Mouse (Mus musculus): ENCODE results near the gene Atp6v1a.

Gene Atp6v1a

GRCm38 (mm10) chr16:44061341-44061740 is 78.2 kb downstream of the Atp6v1a start:
- no peak for DNase-seq (ENCODE audit: low read depth, low spot score)

GRCm38 (mm10) chr16:44060604-44061286 is 78.8 kb downstream of the Atp6v1a start:
- no peak for DNase-seq (ENCODE audit: low read depth, low spot score)

DNA sequence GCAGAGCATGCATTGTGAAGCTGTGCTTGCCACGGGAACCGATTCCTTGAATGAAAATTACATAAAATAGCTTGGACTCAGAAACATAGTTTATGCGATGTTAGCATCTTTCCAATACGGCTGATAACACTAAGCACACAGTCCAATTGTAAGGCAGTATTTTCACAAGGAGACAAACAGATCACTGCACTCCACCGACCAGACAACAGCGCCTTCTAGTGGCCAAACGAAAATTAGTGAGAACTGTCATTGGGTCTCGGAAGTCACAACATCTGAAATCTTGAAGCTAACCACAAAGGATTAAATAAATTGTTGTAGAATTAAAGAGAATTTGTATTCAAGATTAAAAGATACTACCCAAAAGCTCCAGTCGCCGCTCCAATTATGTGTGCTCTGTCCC is 80.8 kb downstream of the Atp6v1a start:
- DNase-seq (ENCODE audit: low read depth, low spot score) = no peak

DNA sequence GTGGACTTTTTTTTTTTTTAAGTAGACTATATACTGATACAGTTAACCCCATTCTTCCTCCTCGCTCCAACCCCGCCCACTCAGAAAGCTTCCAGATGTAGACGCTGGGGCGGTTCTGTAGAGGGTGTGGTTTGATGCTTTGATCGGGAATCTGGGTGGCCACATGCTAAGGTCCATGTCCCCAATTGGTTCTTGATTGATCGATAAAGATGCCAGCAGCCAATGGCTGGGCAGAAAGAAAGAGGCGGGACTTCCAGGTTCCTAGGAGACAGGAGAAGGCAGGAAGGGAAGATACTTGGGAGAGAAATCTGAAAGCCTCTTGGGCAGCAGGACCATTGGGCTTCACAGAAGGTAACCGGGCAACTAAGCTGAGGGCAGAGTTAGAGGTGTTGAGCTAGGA is 83.7 kb downstream of the Atp6v1a start:
- peak; percentile 70 for DNase-seq (ENCODE audit: low read depth, low spot score)

- DNase-seq (ENCODE audit: low read depth, low spot score) = no peak
These were observed 86.2 kb downstream of the Atp6v1a start for GRCm38 (mm10) chr16:44053265-44053664.

- DNase-seq (ENCODE audit: low read depth, low spot score) = no peak
These were observed 87.1 kb downstream of the Atp6v1a start for GRCm38 (mm10) chr16:44052390-44052789.

DNA sequence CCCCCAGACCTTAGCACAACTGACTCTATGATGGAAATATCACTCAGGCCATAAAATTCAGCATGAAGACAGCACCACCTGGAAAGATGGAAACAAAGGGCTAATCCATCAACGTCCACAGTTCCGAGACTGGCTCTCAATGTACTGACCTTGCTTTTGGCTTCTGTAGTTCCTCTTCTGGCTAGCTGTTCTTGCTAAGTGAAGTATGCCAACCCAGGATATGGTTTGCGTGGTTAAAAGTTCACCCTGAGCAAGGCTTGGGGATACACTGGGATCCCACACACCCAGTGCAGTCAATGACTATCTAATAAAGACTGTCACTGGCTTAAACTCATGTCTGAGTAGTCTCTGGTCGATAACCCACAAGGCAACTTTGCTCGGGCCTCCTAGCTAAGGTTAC is 89.4 kb downstream of the Atp6v1a start:
- no peak for DNase-seq (ENCODE audit: low read depth, low spot score)

DNA sequence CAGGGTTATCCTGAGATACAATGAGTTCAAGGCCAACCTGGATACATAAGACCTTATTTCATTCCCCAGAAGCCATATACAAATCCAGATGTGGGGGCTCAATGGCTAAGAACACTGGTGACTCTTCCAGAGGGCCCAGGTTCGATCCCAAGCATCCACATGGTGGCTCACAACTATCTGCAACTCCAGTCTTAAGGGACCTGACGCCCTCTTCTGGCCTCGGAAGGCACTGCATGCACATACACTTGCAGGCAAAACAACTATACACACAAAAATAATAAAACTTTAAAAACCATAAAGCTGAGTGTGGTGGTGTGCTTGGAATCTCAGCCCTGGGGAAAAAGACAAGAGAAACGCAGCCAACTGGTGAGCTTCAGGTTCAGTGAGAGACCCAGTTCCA is 100.4 kb downstream of the Atp6v1a start:
- no peak for DNase-seq (ENCODE audit: low read depth, low spot score)
